Mouse (Mus musculus) cortical plate, adult 2 months (tissue): Measurements from ENCODE around the gene Ccdc51.

Experiments used
- CTCF ChIP-seq: fragments of 200-500 bp; IDR thresholded peaks from 2 replicates; pipeline ENCODE4 v1.5.1; 2011; ENCODE audit warnings: mild to moderate bottlenecking, control low read depth, low read length; ENCODE audit not compliant: insufficient read depth; ENCODE audit errors: extremely low read depth
- POLR2A ChIP-seq: fragments of 200-500 bp; IDR thresholded peaks from 2 replicates; pipeline ENCODE4 v1.6.1; 2011; ENCODE audit warnings: mild to moderate bottlenecking, low read length, control low read depth; ENCODE audit not compliant: insufficient read depth; ENCODE audit errors: extremely low read depth

- TF ChIP-seq CTCF (no peak), POLR2A (no peak)
These were observed 37.3 kb downstream of the Ccdc51 start for GRCm38 (mm10) chr9:109119571-109119970.
